Mouse (Mus musculus): ENCODE data around the gene Ackr3. TPM values are rescaled to one million over a fixed set of nuclear protein-coding genes. Genes with fewer than 3 reads are reported as not detected.

Gene Ackr3
- polyA plus RNA-seq, 1 experiment from 2014 or later = 40.2 TPM

GRCm38 (mm10) chr1:90207739-90208502 lies 4.1 kb downstream of the Ackr3 start:
- no peaks in the 10 kb centered on the region for H3K9me3 ChIP-seq (replicated peaks; ENCODE audit: control insufficient read depth, low read length)
- H3K4me1 ChIP-seq (ENCODE audit: control insufficient read depth, insufficient read depth, low read length) = peaks cover 51% of the 10 kb centered on the region
- peak overlapping the region; percentile 46 for H3K9ac ChIP-seq (ENCODE audit: low read length)
- no peaks in the 10 kb centered on the region for H3K27me3 ChIP-seq (replicated peaks; ENCODE audit: control insufficient read depth, insufficient read depth, low read length)
- no peak for DNase-seq (ENCODE audit: low spot score)
- peak overlapping the region; percentile 85 for H3K27ac ChIP-seq (ENCODE audit: low read depth, low read length)
- no peaks in the 10 kb centered on the region; the same call in 1 of the 2 replicates for H3K36me3 ChIP-seq (ENCODE audit: control insufficient read depth, insufficient read depth, low read length)
- peak overlapping the region; percentile 56 for H3K4me2 ChIP-seq (ENCODE audit: low read length)
- no peak for ATAC-seq
- 57% methylated on average over 6 of the region's 6 CpGs for WGBS
- H3K4me3 ChIP-seq (ENCODE audit: low read depth, low read length) = peak overlapping the region; percentile 49

- H3K9me3 ChIP-seq (replicated peaks; ENCODE audit: control insufficient read depth, low read length) = no peaks in the 10 kb centered on the region
- no peak for ATAC-seq
- peaks cover 47% of the 10 kb centered on the region for H3K4me1 ChIP-seq (ENCODE audit: control insufficient read depth, insufficient read depth, low read length)
- peak overlapping the region; percentile 56 for H3K4me2 ChIP-seq (ENCODE audit: low read length)
- peak overlapping the region; percentile 49 for H3K4me3 ChIP-seq (ENCODE audit: low read depth, low read length)
- H3K27me3 ChIP-seq (replicated peaks; ENCODE audit: control insufficient read depth, insufficient read depth, low read length) = no peaks in the 10 kb centered on the region
- DNase-seq (ENCODE audit: low spot score) = no peak
- WGBS = 61% methylated on average over 9 of the region's 9 CpGs
- peaks cover 3% of the 10 kb centered on the region; the same call in 1 of the 2 replicates for H3K36me3 ChIP-seq (ENCODE audit: control insufficient read depth, insufficient read depth, low read length)
- peak overlapping the region; percentile 46; the same call in 1 of the 2 replicates for H3K9ac ChIP-seq (ENCODE audit: low read length)
- peak overlapping the region; percentile 85 for H3K27ac ChIP-seq (ENCODE audit: low read depth, low read length)
Measured at GRCm38 (mm10) chr1:90208503-90208860, 4.7 kb downstream of the Ackr3 start.

DNA sequence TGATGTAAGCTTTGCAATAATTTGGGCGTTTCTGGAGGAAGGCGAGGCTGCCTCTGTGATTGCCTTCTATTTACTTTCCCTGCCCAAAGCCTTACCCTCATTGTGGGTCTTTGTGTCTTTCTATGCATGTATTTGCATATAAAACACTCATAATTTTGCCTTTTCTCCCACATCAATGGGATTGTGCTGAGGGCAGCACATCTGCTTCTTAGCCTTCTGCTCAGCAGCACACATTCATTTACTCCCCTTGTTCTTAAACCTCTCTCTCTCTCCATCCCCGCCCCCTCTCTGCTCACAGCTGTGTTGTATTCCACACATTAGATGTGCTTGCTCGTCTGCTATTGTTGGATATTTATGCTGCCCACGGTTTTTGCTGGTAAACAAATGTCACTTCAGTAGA lies 5.3 kb downstream of the Ackr3 start:
- 41% methylated on average over 5 of the region's 5 CpGs for WGBS
- ATAC-seq (peak; percentile 83), DNase-seq (ENCODE audit: low spot score) (peak; percentile 81)
- H3K4me1 ChIP-seq (ENCODE audit: control insufficient read depth, insufficient read depth, low read length) = peaks cover 45% of the 10 kb centered on the region
- peak overlapping the region; percentile 85 for H3K27ac ChIP-seq (ENCODE audit: low read depth, low read length)
- no peak overlapping the region for H3K9ac ChIP-seq (ENCODE audit: low read length)
- H3K4me2 ChIP-seq (ENCODE audit: low read length) = peak overlapping the region; percentile 56
- H3K36me3 ChIP-seq (ENCODE audit: control insufficient read depth, insufficient read depth, low read length) = peaks cover 6% of the 10 kb centered on the region
- no peaks in the 10 kb centered on the region for H3K9me3 ChIP-seq (replicated peaks; ENCODE audit: control insufficient read depth, low read length)
- H3K27me3 ChIP-seq (replicated peaks; ENCODE audit: control insufficient read depth, insufficient read depth, low read length) = no peaks in the 10 kb centered on the region
- no peak overlapping the region for H3K4me3 ChIP-seq (ENCODE audit: low read depth, low read length)

GRCm38 (mm10) chr1:90209741-90210140 lies 6.0 kb downstream of the Ackr3 start:
- peaks cover 45% of the 10 kb centered on the region for H3K4me1 ChIP-seq (ENCODE audit: control insufficient read depth, insufficient read depth, low read length)
- H3K4me3 ChIP-seq (ENCODE audit: low read depth, low read length) = no peak overlapping the region
- H3K27me3 ChIP-seq (replicated peaks; ENCODE audit: control insufficient read depth, insufficient read depth, low read length) = no peaks in the 10 kb centered on the region
- DNase-seq (ENCODE audit: low spot score) (no peak), ATAC-seq (no peak)
- H3K9ac ChIP-seq (ENCODE audit: low read length) = no peak overlapping the region
- 77% methylated on average over 2 of the region's 2 CpGs for WGBS
- H3K4me2 ChIP-seq (ENCODE audit: low read length) = peak overlapping the region; percentile 35
- H3K9me3 ChIP-seq (replicated peaks; ENCODE audit: control insufficient read depth, low read length) = no peaks in the 10 kb centered on the region
- H3K36me3 ChIP-seq (ENCODE audit: control insufficient read depth, insufficient read depth, low read length) = peaks cover 13% of the 10 kb centered on the region
- H3K27ac ChIP-seq (ENCODE audit: low read depth, low read length) = peak overlapping the region; percentile 63; the same call in 1 of the 2 replicates

GRCm38 (mm10) chr1:90210346-90210745 lies 6.6 kb downstream of the Ackr3 start:
- ATAC-seq = no peak
- Histone ChIP-seq H3K9me3 (replicated peaks; ENCODE audit: control insufficient read depth, low read length) (no peaks in the 10 kb centered on the region), H3K4me3 (ENCODE audit: low read depth, low read length) (no peak overlapping the region), H3K4me1 (ENCODE audit: control insufficient read depth, insufficient read depth, low read length) (peaks cover 45% of the 10 kb centered on the region), H3K9ac (ENCODE audit: low read length) (0 out of 2 replicates have a peak overlapping the region, but pooled peaks have one; percentile 13), H3K36me3 (ENCODE audit: control insufficient read depth, insufficient read depth, low read length) (peaks cover 16% of the 10 kb centered on the region), H3K27me3 (replicated peaks; ENCODE audit: control insufficient read depth, insufficient read depth, low read length) (no peaks in the 10 kb centered on the region), H3K4me2 (ENCODE audit: low read length) (peak overlapping the region; percentile 35), H3K27ac (ENCODE audit: low read depth, low read length) (peak overlapping the region; percentile 52; the same call in 1 of the 2 replicates)
- DNase-seq (ENCODE audit: low spot score) = no peak
- WGBS = 90% methylated on average over 6 of the region's 6 CpGs

DNA sequence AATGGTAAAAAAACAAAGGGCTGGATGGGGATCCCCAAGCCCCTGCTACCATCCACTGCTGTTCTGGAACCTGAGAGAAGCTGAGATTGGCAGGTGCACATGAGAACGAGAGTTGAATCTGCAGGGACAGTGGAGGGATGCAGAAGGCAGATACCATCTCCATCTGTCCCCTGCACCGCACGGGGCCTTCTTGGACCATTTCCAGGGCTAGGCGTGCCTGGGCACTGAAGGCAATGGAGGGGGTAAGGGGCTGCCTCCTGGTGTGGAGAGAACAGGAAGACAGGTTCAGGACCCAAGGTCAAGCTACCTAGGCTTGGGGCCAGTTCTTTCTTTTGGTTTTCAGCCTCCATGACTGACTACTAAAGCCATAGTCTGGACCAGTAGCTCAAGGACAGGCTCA lies 7.0 kb downstream of the Ackr3 start:
- no peak for ATAC-seq
- 39% methylated on average over 4 of the region's 4 CpGs for WGBS
- Histone ChIP-seq H3K9me3 (replicated peaks; ENCODE audit: control insufficient read depth, low read length) (no peaks in the 10 kb centered on the region), H3K9ac (ENCODE audit: low read length) (0 out of 2 replicates have a peak overlapping the region, but pooled peaks have one; percentile 13), H3K4me3 (ENCODE audit: low read depth, low read length) (no peak overlapping the region), H3K27me3 (replicated peaks; ENCODE audit: control insufficient read depth, insufficient read depth, low read length) (no peaks in the 10 kb centered on the region), H3K4me1 (ENCODE audit: control insufficient read depth, insufficient read depth, low read length) (peaks cover 45% of the 10 kb centered on the region), H3K27ac (ENCODE audit: low read depth, low read length) (no peak overlapping the region; the same call in 1 of the 2 replicates), H3K36me3 (ENCODE audit: control insufficient read depth, insufficient read depth, low read length) (peaks cover 20% of the 10 kb centered on the region), H3K4me2 (ENCODE audit: low read length) (peak overlapping the region; percentile 35)
- DNase-seq (ENCODE audit: low spot score) = no peak

GRCm38 (mm10) chr1:90212376-90212775 lies 8.6 kb downstream of the Ackr3 start:
- Histone ChIP-seq H3K9me3 (replicated peaks; ENCODE audit: control insufficient read depth, low read length) (no peaks in the 10 kb centered on the region), H3K27me3 (replicated peaks; ENCODE audit: control insufficient read depth, insufficient read depth, low read length) (no peaks in the 10 kb centered on the region), H3K27ac (ENCODE audit: low read depth, low read length) (no peak overlapping the region; the same call in 1 of the 2 replicates), H3K9ac (ENCODE audit: low read length) (no peak overlapping the region), H3K36me3 (ENCODE audit: control insufficient read depth, insufficient read depth, low read length) (peaks cover 31% of the 10 kb centered on the region), H3K4me1 (ENCODE audit: control insufficient read depth, insufficient read depth, low read length) (peaks cover 38% of the 10 kb centered on the region), H3K4me3 (ENCODE audit: low read depth, low read length) (no peak overlapping the region), H3K4me2 (ENCODE audit: low read length) (no peak overlapping the region)
- 94% methylated on average over 6 of the region's 6 CpGs for WGBS
- DNase-seq (ENCODE audit: low spot score) = no peak
- ATAC-seq = no peak

DNA sequence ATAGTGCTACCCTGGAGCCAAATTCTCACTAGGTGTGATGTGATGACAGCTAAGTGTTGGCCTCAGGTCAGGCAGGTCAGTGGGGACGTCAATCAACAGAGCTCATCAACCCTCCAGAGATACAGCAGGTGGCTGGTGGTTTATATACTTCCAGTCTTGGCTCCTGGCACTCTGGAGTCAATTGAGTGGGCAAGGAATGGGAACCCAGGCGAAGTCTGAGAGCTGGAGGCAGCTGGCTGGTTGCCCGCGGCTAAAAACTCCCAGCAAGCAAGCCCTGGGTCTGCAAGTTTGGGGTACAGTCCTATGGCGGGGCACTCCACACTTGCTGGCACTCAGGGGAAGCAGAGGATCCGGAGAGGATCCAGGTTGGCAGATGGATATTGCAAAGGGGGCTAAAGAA lies 9.1 kb downstream of the Ackr3 start:
- Histone ChIP-seq H3K36me3 (ENCODE audit: control insufficient read depth, insufficient read depth, low read length) (peaks cover 31% of the 10 kb centered on the region), H3K4me1 (ENCODE audit: control insufficient read depth, insufficient read depth, low read length) (peaks cover 35% of the 10 kb centered on the region), H3K27ac (ENCODE audit: low read depth, low read length) (peak overlapping the region; percentile 9; the same call in 1 of the 2 replicates), H3K9ac (ENCODE audit: low read length) (no peak overlapping the region), H3K4me3 (ENCODE audit: low read depth, low read length) (no peak overlapping the region), H3K9me3 (replicated peaks; ENCODE audit: control insufficient read depth, low read length) (no peaks in the 10 kb centered on the region), H3K27me3 (replicated peaks; ENCODE audit: control insufficient read depth, insufficient read depth, low read length) (no peaks in the 10 kb centered on the region), H3K4me2 (ENCODE audit: low read length) (no peak overlapping the region)
- DNase-seq (ENCODE audit: low spot score) (no peak), ATAC-seq (no peak)
- WGBS = 81% methylated on average over 6 of the region's 6 CpGs

- WGBS = 96% methylated on average over 12 of the region's 12 CpGs
- Histone ChIP-seq H3K4me2 (ENCODE audit: low read length) (no peak overlapping the region), H3K4me1 (ENCODE audit: control insufficient read depth, insufficient read depth, low read length) (peaks cover 25% of the 10 kb centered on the region), H3K27ac (ENCODE audit: low read depth, low read length) (no peak overlapping the region), H3K27me3 (replicated peaks; ENCODE audit: control insufficient read depth, insufficient read depth, low read length) (no peaks in the 10 kb centered on the region), H3K9ac (ENCODE audit: low read length) (no peak overlapping the region), H3K9me3 (replicated peaks; ENCODE audit: control insufficient read depth, low read length) (no peaks in the 10 kb centered on the region), H3K4me3 (ENCODE audit: low read depth, low read length) (no peak overlapping the region), H3K36me3 (ENCODE audit: control insufficient read depth, insufficient read depth, low read length) (peaks cover 31% of the 10 kb centered on the region)
- ATAC-seq (no peak), DNase-seq (ENCODE audit: low spot score) (no peak)
Measured at GRCm38 (mm10) chr1:90214021-90214420, 10.2 kb downstream of the Ackr3 start.

All from forebrain, embryonic 14.5 days (tissue).